Mouse (Mus musculus) frontal cortex, postnatal 25 days (tissue): Measurements from ENCODE around the gene Hip1r.
"Not testable (repeated sequence)": the region's sequence is repeated elsewhere in the genome, so short reads cannot be mapped to it uniquely, and the experiment has no call there.

Experiments used
- DNase-seq, 2 experiments: peaks; one replicate each; pipeline ENCODE4 v3.0.0; 2022; ENCODE audit warnings: low spot score in 2 of 2

The Hip1r gene

GRCm38 (mm10) chr5:124036836-124037235 lies 63.4 kb downstream of the Hip1r start:
- DNase-seq: no peak

DNA sequence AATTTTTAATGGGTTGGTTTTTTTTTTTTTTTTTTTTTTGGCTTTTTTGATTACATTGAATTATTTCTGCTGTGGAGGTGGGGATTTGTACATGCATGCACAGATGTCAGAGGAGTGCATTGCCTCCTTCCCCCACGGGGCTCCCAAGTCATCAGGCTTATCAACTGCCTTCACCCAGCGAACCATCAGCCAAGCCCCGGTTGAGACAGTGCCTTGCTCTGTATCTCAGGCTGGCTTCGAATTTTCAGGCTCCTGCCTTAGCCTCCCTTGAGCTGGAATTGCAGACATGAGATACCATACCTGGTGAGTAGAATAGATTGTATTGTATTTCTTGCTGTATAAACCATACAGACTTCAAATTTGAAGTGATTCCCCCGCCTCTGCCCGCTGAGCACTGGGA lies 66.2 kb downstream of the Hip1r start:
- no peak for DNase-seq

- DNase-seq: no peak
Measured at GRCm38 (mm10) chr5:124041097-124041496, 67.7 kb downstream of the Hip1r start.

- peak; percentile 48 to 64 for DNase-seq
Measured at GRCm38 (mm10) chr5:124043212-124043978, 70.0 kb downstream of the Hip1r start.

GRCm38 (mm10) chr5:124043999-124044398 lies 70.6 kb downstream of the Hip1r start:
- DNase-seq: no peak

- no peak for DNase-seq
Measured at GRCm38 (mm10) chr5:124045453-124046010, 72.1 kb downstream of the Hip1r start.

DNA sequence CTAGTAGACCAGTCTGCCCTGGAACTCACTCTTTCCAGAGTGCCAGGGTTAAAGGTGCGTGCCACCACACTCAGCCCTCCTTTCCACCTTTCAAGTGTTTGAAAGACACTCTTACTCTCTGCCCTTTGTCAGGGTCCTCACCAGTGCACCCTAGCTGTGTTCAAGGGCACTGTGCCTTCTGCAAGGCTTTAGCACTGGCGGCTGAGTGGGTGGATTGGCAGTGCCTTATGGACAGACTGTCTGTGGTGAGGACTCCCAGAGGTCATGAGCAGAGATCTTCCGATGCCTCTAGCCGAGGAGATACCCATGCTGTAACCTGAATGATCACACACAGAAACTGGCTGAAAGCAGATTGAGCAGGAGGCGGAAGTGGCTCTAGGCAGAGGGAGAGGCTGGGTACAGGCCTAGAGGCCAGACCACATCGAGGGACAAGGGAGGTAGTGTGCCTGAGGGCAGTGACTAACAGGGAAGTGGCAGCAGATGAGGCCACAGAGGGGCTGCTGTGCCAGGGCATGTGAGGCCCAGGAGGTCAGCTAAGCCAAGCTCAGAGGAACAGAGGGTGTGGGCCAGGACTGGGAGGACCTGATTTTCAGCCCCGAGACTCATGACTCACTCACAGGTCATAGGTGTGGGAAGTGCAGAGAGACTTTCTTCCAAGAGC lies 73.4 kb downstream of the Hip1r start:
- DNase-seq: no peak

GRCm38 (mm10) chr5:124049249-124050045 lies 76.0 kb downstream of the Hip1r start:
- DNase-seq: no peak

DNA sequence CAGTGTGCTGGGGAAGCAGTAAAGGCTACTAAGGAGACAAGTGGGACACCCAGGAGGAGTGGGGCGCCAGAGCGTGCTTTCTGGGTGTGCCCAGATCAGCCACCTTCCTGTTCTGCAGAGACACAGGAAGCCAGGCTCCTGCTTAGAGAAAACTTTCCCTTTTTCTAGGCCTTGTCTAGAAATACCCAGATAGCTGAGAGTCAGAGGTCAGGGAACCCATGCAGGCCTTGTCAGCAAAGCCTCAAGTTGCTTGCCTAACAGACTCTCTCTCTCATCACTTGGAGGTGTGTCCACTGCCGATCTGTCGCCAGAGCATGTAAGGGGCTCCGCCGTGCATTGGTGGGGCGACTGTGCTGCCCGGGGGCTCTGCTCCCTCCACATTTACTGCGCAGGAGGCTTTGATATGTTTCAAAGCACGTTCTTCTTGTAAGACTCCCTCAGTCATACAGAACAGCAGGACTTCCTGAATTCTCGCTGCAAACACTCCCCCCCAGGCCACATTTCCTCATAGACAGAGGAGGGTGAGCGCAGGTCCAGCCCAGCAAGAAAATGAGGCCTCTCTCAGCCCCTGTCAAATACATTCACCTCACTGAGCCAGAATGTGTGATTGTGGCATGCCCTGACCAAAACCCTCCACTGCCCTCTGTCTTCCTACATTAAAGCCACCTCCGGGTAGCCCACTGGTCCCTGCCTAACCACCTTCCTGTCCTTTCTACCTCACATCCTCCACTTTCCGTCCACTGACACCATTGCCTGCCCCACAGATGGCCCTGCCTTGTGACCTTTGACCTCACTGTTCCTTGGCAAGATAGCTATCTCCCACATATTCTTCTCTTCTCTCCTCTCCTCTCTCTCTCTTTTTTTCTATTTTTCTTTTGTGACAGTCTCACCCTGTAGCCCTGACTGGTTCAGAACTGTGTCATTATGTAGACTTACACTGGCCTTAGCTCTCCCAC lies 76.9 kb downstream of the Hip1r start:
- no peak for DNase-seq

DNA sequence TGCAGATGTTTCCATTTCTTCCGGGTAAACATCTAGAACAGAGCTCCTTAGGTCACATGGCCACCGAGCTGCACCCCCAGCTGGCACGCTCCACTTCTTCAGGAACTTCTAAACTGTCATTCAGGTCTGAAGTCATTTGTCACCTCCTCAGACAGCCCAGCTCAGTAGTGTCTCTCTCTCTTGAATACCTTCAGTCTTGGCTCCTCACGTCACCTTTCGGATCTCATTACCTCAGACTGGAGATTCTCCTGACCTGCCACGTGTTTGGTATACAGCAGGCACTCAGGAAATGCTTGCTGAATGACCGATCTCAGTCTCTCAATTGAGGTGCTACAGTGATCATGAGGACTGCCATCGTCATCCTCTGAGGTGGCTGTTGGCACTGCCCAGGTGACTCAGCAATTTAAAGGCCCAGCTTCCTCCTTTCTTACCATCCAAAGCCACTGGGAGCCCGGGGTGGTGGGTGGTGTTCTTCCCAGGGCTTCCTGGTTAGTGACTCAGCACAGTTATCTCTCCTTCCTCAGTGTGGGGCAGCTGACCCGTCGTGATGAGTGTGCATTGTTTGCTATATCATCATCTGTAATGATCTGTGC lies 78.6 kb downstream of the Hip1r start:
- DNase-seq: no peak

DNA sequence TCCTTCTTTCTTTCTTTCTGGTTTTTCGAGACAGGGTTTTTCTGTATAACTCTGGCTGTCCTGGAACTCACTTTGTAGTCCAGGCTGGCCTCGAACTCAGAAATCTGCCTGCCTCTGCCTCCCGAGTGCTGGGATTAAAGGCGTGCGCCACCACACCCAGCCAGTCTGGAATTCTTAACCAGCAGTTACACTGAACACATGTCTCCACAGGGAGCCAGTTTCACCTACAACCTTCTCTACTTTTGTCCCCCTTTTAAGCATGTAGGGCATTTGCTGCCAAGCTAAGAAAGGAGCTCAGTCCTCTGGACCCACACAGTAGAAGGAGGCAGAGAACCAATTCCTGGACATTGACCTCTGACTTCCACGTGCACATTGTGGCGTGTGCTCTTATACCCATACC lies 79.2 kb downstream of the Hip1r start:
- DNase-seq: not testable (repeated sequence)
